Mouse (Mus musculus): ENCODE results near the gene Ccdc162.

The Ccdc162 gene

DNA sequence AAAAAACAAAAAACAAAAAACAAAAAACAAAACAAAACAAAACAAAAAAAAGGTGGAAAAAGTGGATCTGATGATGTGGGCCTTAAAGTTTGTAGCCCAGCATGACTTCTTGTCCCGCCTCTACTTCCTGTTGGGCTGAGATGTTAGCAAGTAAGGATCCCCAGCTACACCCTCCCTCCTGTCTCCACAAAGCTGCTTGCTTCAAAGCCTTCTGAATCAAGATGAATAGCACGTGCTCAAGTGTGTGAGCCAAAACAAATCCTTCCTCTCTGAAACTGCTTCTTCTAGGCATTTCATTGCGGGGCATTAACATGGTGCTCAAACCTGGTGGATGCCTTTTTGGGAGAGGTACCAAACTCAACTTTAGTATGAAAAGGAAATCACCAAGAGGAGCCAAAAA is 77.7 kb downstream of the Ccdc162 start:
- DNase-seq (ENCODE audit: extremely low read depth, low read depth, low spot score) = no peak

DNA sequence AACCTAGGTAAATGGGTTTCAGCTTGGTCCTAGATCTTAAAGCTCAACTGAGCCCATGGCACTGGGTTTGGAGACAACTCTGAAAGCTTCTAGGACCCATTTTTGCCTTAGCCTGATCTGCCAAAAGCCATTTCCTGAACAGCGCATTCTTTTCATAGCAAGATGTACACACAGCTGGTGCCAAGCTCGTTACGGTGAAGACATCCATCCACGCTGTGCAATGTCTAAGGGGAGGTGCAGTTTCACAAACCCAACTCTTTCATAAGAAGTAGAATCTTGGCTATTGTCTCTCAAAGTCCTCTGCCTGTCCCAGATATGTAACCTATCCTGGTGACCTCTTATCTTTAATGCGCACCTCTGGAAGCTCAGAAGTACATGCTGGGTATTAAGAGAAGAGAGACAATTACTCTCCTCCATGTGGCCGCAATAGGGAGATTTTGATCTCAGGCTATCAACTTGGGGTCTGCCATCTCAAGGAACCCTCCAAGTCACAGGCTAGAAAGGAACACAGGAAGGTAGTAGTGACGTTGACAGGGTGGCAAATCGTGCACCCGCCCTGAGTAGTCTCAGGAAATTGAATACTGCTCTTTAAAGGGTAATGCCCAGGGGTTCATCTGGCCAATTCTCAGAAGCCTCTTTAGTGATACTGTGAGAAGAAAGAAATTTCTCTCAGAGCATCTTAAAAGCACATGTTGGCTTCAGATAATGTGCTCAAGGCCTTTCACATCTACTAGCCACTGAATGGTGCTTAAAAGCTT is 81.0 kb downstream of the Ccdc162 start:
- DNase-seq (ENCODE audit: extremely low read depth, low read depth, low spot score) = peak; percentile 64

DNA sequence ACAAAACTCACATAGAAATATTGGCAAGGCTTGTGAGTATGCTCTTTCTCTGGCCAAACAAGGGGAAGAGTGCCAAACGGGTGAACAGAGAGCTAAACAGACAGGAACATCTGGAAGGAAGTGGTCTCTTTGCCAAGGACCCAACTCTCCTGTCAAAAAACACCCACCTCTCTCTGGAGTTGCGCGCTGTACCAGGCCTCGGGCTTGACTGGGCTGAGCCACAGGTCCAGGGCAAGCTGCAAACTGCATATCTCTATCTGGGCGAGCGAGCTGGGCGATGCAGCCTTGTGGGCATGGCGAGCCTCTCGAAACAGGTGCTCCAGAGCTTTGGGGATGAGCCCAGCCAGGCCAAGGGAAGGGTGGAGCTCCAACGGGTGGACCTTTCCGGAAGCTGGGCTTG is 82.6 kb downstream of the Ccdc162 start:
- DNase-seq (ENCODE audit: extremely low read depth, low read depth, low spot score) = peak; percentile 63

DNA sequence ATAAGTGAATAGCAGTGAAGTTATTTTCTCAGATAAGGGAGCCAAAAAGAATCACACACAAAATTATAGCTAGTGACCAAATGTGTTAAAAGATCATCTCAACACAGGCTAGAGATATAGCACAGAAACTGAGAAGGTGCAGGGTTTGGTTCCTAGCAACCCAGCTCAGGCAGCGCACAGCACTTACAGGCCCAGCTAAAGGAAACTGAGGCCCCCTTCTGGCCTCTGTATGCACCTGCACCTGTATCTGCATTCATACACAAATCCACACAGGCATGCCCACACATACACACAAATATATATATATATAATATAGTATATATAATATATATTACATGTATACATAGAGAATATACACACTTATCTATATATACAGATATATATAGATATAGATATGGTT is 84.4 kb downstream of the Ccdc162 start:
- no peak for DNase-seq (ENCODE audit: extremely low read depth, low read depth, low spot score)

DNA sequence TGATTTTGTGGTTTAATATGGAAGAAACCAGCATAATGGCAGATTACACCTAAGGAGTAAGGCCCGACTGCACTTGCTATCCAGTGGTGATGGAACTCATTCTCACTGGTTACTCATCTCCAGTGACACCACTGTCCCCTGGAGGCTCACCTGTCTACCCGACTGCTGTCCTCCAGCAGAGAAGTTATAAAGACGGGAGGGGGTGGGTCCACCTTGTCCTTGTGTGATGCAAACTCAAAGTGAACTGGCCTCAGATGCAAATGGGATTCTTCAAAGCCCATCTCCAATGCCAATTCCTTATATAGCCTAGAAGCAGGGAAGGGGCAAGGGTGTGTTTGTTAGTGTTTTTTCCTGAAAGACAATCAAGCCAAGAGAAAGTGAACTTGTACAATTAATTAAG is 89.4 kb downstream of the Ccdc162 start:
- no peak for DNase-seq (ENCODE audit: extremely low read depth, low read depth, low spot score)

DNA sequence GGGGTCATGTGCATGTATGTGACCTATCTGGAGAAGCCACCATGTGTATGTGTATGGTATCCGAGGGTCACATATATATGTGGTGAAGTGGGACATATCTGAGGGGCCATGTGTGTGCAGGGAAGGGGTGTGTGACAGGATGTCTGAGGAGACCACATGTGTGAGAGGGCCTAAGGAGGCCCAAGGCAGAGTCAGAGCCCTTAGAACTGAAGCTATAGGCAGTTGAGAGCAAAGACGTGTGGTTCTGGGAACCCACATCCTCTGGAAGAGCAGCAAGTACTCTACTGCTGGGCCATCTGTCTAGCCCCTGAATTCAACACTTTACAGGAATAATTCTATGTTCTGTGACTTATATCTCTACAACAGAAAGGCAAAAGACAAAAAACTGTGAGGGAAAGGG is 96.4 kb downstream of the Ccdc162 start:
- no peak for DNase-seq (ENCODE audit: extremely low read depth, low read depth, low spot score)

DNA sequence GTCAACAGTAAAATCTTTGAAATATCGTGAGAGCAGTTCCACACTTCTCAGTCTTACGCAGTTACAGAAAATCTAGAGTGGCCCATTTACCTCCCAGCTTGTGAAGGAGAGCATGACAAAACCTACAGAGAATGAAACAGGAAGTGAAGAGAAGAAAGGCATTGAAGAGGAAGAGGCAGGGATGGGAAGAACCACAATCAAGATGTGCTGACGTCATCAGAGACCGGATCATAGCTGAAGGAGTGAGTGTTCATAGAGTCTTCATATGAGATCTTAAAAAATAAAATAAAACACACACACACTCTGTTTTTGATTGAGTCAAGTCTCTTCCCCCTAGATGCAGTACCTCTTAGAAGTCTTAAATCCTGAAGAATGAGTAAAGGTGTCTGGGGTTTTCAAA is 100.9 kb downstream of the Ccdc162 start:
- DNase-seq (ENCODE audit: extremely low read depth, low read depth, low spot score) = no peak

DNA sequence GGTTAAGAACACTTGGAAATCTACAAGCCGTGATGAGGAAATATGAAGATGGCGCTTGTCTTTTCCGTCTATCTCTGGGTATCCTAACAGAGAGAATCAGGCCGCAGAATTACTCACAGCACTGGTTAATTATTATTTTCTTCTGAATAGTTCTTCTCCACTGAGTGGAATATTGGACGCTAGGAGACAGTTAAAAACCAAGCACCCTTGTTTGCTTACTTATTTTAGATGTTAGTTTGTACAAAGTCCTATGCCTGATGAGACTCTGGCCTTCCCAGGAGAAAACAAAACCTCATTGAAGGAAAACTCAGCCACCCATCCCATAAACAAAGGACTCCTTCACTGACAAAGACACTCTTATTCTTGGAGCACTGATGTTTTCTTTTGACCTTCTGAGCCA is 104.5 kb downstream of the Ccdc162 start:
- no peak for DNase-seq (ENCODE audit: extremely low read depth, low read depth, low spot score)

DNA sequence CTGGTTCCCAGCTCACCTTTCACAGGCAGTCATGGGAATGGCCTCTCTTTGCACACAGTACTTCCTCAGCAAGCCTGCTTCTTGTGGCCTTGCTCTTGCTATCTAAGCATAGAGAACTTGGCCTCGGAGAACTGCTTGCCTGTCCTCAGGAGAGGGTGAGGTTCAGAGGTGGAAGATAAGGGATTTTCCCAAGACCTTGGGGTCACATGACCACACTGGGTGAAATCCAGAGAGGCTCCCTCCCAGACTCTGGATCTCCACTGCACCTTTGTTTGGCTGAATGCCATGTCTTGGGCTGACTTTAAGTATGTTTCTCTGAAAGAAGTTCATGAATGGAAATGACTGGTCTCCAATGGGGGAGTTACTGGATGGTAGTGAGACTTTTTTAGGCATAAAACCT is 107.0 kb downstream of the Ccdc162 start:
- DNase-seq (ENCODE audit: extremely low read depth, low read depth, low spot score) = no peak

DNA sequence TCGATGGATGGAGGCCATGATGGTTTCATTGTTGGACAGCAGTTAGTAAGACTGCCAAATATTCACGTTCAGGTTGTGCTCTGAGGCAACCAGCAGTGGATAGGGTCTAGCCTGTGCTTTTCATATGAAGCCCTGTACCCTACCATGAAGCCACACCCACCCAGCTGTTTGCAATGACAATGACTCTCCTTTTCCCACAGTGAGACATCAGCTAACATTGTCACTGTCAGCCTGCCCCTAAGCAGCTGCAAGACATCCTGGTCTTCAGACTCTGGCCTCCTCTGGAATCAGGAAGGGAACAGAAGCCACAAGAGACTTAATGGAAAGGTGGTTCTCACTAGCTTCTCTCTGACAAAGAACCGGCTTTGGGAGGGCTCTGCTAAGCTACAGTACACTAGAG is 107.9 kb downstream of the Ccdc162 start:
- no peak for DNase-seq (ENCODE audit: extremely low read depth, low read depth, low spot score)

DNA sequence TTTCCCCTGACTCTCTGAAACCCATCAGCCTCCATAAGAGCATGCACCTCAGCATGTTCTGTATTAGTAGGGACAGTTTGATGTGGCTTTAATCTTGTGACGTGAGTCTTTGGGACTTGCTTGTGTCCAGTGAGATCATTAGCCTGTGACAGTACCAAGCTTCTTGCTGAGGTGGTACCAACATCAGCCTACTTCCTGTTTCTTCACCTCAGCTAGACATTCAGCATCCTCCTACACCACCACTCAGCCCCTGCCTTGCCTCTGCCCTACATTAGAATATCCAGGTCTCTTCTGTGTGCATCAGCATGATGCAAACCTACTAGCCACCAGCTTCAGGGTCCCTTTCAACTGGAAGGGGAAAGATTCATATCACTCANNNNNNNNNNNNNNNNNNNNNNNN is 113.8 kb downstream of the Ccdc162 start:
- no peak for DNase-seq (ENCODE audit: extremely low read depth, low read depth, low spot score)

DNA sequence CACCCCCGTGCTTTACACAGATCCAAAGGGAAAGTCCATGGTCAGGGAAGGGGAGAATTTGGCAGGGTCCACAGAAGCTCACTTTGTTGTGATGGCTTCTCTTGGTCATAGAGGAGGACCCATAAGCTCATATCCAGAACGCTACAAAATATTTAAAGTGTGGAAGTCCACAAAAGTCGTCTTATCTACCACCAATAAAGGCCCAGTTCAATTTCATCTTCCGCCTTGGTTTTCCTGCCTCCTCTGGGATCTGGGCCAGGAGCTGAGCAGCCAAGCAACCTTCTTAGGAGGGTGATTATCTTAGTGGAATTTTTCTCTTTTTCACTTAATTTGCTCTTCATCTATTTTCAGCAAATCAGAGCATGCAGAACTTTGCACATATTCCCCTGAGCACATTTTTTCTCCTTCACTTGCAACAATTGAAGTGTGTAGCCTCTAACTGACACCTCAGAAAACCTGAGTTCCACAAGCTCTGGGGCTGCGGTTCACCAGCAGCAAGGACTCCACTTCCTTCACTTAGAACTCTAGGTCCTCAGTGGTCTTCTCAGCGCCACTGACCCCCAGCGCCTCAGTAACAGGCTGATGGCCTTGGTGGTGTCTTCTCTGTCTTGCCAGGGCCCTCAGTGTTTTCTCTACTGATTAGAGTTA is 114.4 kb downstream of the Ccdc162 start:
- no peak for DNase-seq (ENCODE audit: extremely low read depth, low read depth, low spot score)

DNA sequence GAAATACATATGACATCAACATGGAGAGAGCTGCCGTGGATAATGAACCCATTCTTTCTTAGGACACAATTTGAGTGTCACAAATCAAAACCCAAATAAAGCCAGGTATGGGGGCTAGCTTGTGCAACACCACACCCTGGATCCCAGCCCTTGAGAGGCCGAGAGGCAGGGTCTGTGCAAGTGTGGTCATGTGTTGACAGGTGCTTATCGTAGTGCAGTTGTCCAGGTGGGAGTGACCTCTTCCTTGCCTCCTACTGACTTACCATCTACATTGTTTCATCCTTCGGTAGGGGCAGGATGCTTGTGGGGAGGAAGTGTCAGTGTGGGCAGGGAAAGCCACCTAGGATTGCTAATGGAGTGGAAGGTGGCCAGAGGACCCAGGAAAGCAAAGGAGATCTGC is 115.1 kb downstream of the Ccdc162 start:
- DNase-seq (ENCODE audit: extremely low read depth, low read depth, low spot score) = no peak

DNA sequence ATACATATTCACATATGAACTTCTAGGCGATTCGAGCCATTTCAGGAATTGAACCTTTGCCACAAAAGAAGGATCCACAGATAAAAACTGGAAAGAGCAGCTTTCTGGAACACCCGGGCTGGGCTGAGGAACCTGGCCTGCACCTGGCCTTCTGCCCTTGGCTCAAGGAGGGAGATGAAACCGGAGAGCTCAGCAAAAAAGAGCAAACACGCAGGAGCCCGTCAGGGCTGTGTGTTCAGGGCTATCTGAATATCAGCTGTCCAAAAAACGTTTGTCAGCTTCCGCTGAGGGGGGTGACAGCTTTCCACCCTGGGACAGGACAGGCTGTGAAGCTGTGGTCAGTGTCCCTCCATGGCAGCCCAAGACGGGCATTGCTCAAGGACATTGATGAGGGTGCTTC is 117.4 kb downstream of the Ccdc162 start:
- DNase-seq (ENCODE audit: extremely low read depth, low read depth, low spot score) = no peak

DNA sequence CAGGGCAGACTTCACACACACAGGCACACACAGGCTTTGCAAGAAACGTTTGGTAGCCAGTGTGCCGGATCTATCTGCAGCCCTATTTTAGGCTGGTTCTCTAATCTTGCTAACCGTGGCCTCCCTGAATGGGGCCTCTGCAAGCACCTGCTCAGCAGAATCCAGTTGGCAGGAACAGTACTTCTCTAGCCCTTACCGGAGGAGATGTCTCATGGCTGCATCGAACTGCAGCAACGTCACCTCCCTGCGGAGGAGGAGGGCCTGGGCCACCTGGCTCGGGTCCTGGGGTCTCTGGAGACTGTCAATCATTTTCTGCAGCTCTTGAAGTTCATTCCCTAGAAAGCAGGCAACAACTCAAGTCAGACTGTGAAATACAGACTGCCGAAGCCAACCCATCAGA is 118.2 kb downstream of the Ccdc162 start:
- DNase-seq (ENCODE audit: extremely low read depth, low read depth, low spot score) = no peak

DNA sequence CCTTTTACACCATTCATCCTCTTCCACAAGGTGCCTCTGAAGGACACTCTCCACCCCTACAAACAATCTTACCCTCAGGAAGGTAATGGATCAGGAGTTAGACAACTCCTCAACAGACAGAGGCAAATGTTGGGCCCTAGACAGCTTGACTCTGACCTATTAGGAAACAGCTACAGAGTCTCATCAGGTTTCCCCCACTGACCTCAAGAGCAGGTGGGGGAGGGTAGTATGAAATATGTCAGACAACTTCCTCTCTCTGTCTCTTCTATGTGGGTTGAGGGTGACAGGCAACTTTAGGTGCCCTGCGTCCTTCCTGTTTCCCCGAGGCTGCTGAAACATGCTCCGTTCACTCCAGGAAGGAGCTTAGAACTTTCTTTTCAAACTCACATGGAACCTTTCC is 120.9 kb downstream of the Ccdc162 start:
- DNase-seq (ENCODE audit: extremely low read depth, low read depth, low spot score) = no peak

DNA sequence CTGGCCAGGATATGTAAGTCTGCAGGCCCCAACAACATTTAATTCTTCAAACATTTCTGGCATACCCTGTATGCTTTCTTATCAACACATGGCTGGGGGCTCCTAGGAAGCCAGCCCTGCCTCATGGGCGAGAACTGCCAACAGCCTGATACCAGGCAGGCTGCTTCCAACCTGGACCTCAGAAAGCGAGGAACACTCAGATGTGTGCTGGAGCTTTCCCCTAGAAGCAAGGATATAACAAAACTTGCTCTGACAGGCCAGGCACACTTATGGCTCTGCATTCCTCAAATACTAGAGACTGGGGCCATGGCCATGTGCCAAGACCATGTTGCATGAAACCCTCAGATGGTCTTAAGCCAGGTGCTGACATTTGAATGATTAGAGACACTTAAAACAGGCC is 121.5 kb downstream of the Ccdc162 start:
- DNase-seq (ENCODE audit: extremely low read depth, low read depth, low spot score) = no peak

DNA sequence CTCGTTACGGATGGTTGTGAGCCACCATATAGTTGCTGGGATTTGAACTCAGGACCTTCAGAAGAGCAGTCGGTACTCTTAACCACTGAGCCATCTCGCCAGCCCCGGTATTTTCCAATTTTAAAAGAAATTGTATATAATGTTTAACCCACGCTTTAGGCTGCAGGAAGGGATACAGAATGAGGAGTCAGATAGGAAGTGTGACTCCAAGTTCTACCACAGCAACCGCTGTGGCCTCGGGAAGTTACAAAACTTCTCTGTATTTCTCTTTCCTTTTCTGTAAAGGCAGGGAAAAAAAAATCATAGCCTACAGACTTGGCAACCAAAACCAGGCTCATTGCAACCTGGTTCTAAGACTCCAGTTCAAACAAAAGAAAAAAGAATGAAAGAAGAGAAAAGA is 122.0 kb downstream of the Ccdc162 start:
- DNase-seq (ENCODE audit: extremely low read depth, low read depth, low spot score) = no peak

DNA sequence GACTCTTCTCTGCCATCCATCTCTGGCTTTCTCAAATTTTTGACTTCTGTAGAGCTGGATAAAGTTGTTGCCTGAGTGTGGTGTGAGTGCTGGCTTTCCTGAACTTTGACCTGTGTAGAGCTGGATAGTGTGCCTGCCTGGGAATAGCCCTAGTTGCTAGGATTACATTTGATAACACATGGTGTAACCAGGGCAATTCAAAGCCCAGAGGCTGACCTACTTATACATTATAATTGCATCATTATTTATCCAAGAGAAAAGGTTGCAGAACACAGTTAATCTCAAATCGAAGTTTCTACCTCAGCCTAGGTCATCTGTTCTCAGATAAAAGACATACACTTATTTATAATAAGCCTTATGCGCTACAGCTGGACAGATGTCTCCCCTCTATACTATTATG is 127.8 kb downstream of the Ccdc162 start:
- no peak for DNase-seq (ENCODE audit: extremely low read depth, low read depth, low spot score)

DNA sequence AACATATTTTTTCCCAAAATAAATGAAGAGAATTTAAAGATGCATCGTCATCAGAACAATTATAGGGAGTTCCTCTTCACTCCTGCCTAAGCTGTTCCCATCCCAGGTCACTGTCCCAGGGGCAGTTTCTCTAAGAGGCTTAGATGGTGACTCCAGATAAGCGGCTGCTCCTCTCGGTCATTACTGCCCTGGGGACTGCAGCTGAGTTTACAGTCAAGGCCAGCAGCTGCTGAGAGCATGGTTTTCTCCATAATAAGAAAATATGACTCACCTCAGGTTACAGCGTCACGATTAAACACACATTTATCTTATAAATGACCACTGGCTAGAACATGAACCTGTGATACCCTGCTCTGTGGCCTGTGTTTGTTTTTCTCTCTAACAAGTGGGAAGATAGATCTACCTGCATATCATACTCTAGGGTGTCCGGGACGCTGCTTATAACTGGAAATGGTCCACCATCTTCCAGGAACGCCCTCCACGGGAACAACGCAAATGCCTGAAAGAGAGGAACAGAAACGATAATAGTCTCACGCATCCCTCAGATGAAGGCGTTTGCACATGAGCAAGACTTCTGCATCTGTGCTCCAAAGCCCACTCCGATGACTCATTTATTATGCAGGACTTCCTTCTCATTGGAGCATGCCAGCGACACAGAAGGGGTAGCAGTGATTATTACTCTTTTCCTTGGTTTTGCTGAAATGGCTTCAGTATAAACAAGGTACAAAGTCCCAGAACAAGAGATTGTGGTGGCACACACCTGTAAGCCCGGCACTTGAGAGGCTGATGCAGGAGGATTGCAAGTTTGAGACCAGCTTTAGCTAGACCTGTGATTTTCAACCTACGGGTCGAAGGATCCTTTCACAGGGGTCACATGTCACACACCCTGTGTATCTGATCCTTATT is 129.2 kb downstream of the Ccdc162 start:
- DNase-seq (ENCODE audit: extremely low read depth, low read depth, low spot score) = no peak

DNA sequence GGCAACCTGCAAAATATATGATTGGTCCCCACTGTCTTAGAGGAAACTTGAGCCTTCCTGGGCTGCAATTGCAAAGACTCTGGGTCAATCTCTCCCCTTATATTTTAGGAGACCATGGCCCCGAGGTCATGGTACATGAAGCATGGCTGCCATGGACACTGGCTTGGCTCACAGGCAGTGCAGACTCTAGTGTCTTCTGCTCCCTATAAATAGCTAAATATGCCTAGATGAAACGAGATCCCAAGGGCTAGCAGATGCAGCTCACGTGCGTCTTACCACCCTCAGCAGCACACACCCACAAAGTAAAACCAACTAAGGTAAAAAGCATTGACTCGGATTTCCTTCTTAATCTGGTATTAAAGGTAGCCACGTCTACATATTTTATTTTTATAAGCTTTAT is 133.1 kb downstream of the Ccdc162 start:
- no peak for DNase-seq (ENCODE audit: extremely low read depth, low read depth, low spot score)

DNA sequence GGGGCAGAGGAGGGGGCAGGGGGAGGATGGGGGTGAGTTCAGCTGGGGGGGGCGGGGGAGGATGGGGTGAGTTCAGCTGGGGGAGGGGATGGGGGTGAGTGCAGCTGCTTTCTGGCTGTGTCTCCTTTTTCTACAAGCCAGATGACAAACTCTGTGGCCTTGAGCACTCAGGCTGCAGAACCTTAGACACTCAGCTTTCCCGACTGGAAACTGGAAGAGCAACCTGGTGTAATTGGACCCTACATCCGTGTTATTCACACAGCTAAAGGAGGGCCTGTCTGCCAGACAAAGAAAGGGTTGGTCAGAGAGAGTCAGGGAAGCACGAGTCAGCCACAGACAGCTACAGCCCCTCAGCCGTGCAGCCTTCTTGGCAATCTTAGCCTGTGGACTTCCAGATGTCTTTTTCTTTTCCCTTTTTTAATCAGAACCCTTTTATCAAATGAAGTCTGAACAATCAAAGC is 133.5 kb downstream of the Ccdc162 start:
- no peak for DNase-seq (ENCODE audit: extremely low read depth, low read depth, low spot score)
